Mouse (Mus musculus): ENCODE data around the gene Lyzl4. TPM values are rescaled to one million over a fixed set of nuclear protein-coding genes. Genes with fewer than 3 reads are reported as not detected.

Lyzl4 gene
- total RNA-seq, 4 experiments from 2014 or later: not detected

GRCm38 (mm10) chr9:121541530-121541929 is 100.4 kb downstream of the Lyzl4 start:
- no peak for DNase-seq (ENCODE audit: low spot score in 2 of 2)

GRCm38 (mm10) chr9:121532626-121533025 is 109.3 kb downstream of the Lyzl4 start:
- no peak for DNase-seq (ENCODE audit: low spot score in 2 of 2)

DNA sequence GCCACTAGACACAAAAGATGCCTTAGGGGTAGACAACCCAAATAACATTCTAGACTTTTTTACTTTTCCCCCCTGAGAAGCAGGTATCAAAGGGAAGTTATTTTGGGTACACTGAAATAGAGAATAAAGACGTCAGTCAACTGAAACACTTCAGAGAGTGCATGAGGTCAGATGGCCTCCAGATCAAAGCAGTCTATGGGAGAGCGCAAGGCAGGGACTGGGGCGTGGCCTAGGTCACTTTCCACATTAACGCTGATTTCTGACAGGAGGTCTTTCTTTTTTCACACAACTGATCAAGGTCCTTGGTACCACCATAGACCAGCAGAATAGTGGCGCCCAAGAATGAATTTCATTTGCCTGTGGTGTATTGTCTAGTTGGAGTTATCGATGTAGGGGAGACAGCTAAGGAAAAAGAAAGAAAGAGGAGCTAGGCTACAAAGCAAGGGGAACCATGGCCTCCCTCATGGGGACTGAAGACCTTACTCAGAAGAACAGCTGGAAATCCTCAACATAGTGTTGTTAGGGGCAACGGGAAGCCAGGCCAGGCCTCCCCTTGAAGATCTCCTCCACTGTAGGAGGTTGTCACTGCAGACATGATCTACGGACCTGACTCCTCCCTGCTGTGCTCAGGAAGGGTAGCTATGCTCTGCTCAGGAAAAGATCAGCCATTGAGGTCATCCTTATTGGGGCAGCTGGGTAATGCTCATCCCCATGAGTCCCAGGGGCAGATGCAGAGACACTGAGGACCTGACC is 113.1 kb downstream of the Lyzl4 start:
- DNase-seq (ENCODE audit: low spot score in 2 of 2): no peak

Other genes with a start within 250 kb of the Lyzl4 start
- not detected for gene Cck, start 146.4 kb downstream of the Lyzl4 start, total RNA-seq (2022)
- gene Vipr1, start 620 bp upstream of the Lyzl4 start, total RNA-seq (2022): 1 to 10 TPM in 3 of 4 experiments, under 1 TPM in 1; 0.96 to 2.0 (median 1.2) TPM
- 1 to 10 TPM; 4.5 to 5.0 (median 4.6) TPM for gene Sec22c, start 63.4 kb upstream of the Lyzl4 start, total RNA-seq (2022)
- 100 to 1,000 TPM; 111 to 123 (median 121) TPM for gene Ss18l2, start 68.2 kb upstream of the Lyzl4 start, total RNA-seq (2022)
- gene Nktr, start 77.1 kb upstream of the Lyzl4 start, total RNA-seq (2022): 10 to 100 TPM; 27.7 to 38.7 (median 34.6) TPM
- 100 to 1,000 TPM; 144 to 158 (median 155) TPM for gene Zfp651, start 117.2 kb upstream of the Lyzl4 start, total RNA-seq (2022)
- gene Klhl40, start 135.5 kb upstream of the Lyzl4 start, total RNA-seq (2022): 100 to 1,000 TPM; 117 to 138 (median 135) TPM
- 100 to 1,000 TPM; 129 to 160 (median 141) TPM for gene Hhatl, start 150.4 kb upstream of the Lyzl4 start, total RNA-seq (2022)
- gene Ccdc13, start 197.4 kb upstream of the Lyzl4 start, total RNA-seq (2022): under 1 TPM in 1 of 4 experiments, not detected in 3; 0.15 TPM
- 10 to 100 TPM; 76.7 to 98.3 (median 89.0) TPM for gene Higd1a, start 216.3 kb upstream of the Lyzl4 start, total RNA-seq (2022)